Mouse (Mus musculus) left cerebral cortex, postnatal 10 days (tissue): ENCODE results near the gene Akr1c21. TPM values are rescaled to one million over a fixed set of nuclear protein-coding genes. Genes with fewer than 3 reads are reported as not detected.
"Not testable (repeated sequence)": the region's sequence is repeated elsewhere in the genome, so short reads cannot be mapped to it uniquely, and the experiment has no call there.

ENCODE experiments used
- DNase-seq, 2 experiments: peaks; one replicate each; pipeline ENCODE4 v3.0.0; 2021 to 2022; ENCODE audit warnings: low spot score in 2 of 2, mixed read lengths in 1 of 2; ENCODE audit errors: extremely low spot score in 1 of 2
- intact Hi-C: fragments of 180-260 bp; cut with DNase I; formaldehyde crosslinking; loops from one replicate; pipeline ENCODE4 v1.15.1; 2025
- total RNA-seq, 2 experiments: library from RNA; stranded (reverse); gene quantifications; 2 replicates each; pipeline ENCODE4 v1.2.3; 2021

The Akr1c21 gene
- not detected for total RNA-seq

DNA sequence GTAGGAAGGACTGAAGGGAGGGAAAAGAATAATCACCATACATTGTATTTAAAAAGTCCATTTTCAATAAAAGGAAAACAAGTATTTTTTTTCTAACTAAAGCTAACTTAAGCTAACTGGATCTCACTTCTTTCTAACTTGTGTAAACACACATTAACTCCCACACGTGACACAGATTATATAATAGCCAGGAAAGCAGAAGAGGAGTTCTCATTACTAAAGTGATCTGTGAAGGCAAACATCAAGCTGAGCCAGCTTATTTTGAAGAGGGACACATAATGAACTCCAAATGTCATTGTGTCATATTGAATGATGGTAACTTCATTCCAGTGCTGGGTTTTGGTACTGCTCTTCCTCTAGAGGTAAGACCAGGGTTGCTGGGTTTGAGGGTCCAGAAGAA is at the start of gene Akr1c21:
TSS of gene Akr1c21 (plus strand) at position 205 of the 400 bp plus-strand sequence.
- intact Hi-C loops, result no loop called here

DNA sequence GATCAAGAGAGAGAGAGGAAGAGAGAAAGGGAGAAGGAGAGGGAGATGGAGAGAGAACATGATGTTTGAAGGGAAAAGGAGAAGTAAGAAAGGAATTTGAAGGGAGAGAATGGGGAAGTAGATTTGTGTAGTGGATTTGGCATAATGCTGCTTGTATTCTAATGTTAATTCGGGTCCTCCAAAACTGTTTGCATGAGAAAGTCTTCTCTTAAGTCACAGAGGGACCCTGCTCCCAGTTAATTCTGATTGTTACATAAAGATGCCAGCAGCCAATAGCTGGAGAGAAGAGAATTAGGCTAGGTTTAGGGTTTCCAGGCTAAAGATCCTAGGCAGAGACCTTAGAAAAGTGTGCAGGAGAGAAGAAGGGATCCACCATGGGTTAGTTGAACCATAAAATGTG is 14.7 kb upstream of the Akr1c21 start:
- no peak for DNase-seq
- intact Hi-C loops, result no loop called here

More for the DNA sequence above, at the start of gene Akr1c21:
- no peak for DNase-seq

GRCm38 (mm10) chr13:4560500-4560899 is 13.4 kb upstream of the Akr1c21 start:
- intact Hi-C loops, result no loop called here
- no peak for DNase-seq

GRCm38 (mm10) chr13:4565996-4566395 is 7.9 kb upstream of the Akr1c21 start:
- intact Hi-C loops, result no loop called here
- no peak for DNase-seq

DNA sequence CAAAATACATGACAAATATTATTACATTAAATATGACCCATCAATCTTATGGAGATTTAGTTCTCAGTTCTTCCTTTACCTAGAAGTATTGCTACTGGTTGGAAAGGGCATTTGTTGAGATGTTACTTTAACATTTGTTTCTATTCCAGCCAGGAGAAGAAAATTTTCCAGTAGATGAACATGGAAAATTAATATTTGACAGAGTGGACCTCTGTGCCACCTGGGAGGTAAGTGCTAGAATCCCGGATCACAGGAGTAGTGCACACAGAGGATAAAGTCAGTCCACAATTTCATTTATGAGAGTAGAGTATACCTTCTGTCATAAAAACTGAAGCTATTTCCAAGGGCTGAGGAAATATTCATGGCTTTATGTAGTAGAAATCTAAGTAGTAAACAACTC is 3.0 kb downstream of the Akr1c21 start:
- intact Hi-C loops, result no loop called here

DNA sequence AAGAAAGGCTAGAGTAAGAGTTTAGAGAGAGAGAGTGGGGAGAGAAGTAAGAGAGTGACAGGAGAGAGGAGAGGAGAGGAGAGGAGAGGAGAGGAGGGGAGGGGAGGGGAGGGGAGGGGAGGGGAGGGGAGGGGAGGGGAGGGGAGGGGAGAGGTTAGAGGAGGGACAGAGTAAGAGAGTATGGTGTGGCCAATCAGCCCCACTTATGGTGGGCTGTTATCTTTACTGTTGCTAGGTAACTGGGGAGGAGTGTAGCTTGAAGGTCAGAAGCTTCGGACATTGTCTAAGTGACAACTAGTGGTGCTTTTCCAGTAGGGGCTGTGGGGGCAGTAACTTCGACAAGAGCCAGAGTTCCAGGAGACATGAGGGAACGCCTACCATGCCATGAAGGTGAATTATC is 29.6 kb downstream of the Akr1c21 start:
- not testable (repeated sequence) for DNase-seq
- intact Hi-C loops, result loop anchor here (10.0 kb wide), 1 partner anchor 939 kb away; no protein-coding TSS in a partner anchor

More for the DNA sequence above, 3.0 kb downstream of the Akr1c21 start:
- DNase-seq, result no peak

DNA sequence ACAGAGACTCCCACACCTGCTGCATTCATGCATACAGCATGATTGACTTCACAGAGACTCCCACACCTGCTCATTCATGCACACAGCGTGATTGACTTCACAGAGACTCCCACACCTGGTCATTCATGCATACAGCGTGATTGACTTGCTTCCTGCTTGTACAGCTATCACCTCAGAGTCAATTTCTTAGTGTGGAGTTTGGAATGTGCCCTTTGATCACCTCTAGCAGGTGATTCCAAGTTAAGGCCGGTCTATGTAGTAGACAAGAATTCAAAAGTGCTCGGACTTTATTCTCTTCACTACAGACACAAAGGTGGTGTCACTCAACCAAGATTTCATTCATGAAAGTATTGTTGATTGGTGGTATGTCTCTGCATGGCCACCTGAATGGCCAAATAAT is 32.9 kb downstream of the Akr1c21 start:
- no peak for DNase-seq
- intact Hi-C loops, result loop anchor here (10.0 kb wide), 1 partner anchor 942 kb away; no protein-coding TSS in a partner anchor

GRCm38 (mm10) chr13:4608530-4608929 is 34.7 kb downstream of the Akr1c21 start:
- intact Hi-C loops, result loop anchor here (10.0 kb wide), 1 partner anchor 944 kb away; no protein-coding TSS in a partner anchor
- peak in 1 of 2 experiments; percentile 19 for DNase-seq

DNA sequence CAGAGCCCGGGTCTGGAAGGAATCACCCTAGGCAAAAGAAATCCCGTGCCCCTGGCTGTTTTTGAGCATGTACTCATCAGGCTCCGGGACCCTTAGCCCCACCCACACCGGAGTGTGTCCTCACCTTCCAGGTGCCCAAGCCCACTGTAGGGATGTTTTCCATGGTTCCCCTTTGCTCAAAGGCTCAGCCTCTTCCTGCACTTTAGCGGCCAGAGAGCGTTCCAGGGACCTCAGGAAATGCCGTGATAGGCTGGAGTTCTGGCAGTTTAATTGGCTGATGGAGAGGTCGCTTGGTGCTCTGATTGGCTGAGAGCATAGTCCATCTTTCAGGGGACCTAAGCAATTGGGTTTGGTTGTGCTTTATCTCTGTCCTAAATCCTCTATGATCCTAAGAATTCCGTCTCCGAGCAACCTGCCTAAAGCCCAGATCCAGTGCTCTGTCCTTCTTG is 35.1 kb downstream of the Akr1c21 start, which contains the start of gene Akr1e1:
TSS of gene Akr1e1 (minus strand) at position 214 of the 449 bp plus-strand sequence.
- intact Hi-C loops, result loop anchor here (10.0 kb wide), 1 partner anchor 944 kb away; no protein-coding TSS in a partner anchor
- DNase-seq, result peak; percentile 88 to 95

DNA sequence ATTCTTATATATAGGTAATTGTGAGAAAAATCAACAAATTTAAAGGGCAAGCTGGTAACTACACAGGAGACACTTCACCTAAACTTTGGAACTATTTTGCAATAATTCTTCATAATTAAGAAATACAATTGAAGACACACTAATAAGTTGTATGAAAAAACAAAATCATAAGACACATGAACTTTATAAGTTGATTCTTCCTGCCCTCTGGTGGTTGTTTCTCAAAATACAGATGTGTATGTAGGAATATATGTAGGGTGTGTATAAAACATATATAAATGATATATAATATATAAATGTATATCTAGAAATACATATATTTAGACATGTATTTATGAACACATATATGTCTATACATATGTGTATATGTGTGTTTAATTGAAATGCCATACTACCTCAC is 37.0 kb downstream of the Akr1c21 start:
- intact Hi-C loops, result loop anchor here (2.0 to 10.0 kb wide), 3 partner anchors 424 to 596 kb away; no protein-coding TSS in a partner anchor
- peak in 1 of 2 experiments; percentile 27 for DNase-seq

Other genes with a start within 250 kb of the Akr1c21 start
- gene Akr1c6, start 139.8 kb upstream of the Akr1c21 start, total RNA-seq, result not detected
- not detected for gene Akr1c20, start 50.7 kb upstream of the Akr1c21 start, total RNA-seq
- gene Akr1e1, start 35.1 kb downstream of the Akr1c21 start, total RNA-seq, result 10 to 100 TPM; 16.9 to 22.4 TPM